Mouse (Mus musculus) small intestine, adult 2 months (tissue): Measurements from ENCODE around the gene Irgc1. TPM values are rescaled to one million over a fixed set of nuclear protein-coding genes. Genes with fewer than 3 reads are reported as not detected.

ENCODE experiments used
- H3K27ac ChIP-seq: fragments of 200-500 bp; 2 replicates; pipeline ENCODE4 v1.5.1; 2012; ENCODE audit warnings: low read depth, low read length, control low read depth, inconsistent platforms; ENCODE audit not compliant: insufficient read depth
- H3K27me3 ChIP-seq: fragments of 200-500 bp; 2 replicates; pipeline ENCODE4 v1.6.1; 2012; ENCODE audit warnings: mild to moderate bottlenecking, moderate library complexity, low read length, inconsistent platforms; ENCODE audit not compliant: control insufficient read depth, insufficient read depth
- H3K36me3 ChIP-seq: fragments of 200-500 bp; 2 replicates; pipeline ENCODE4 v1.6.1; 2012; ENCODE audit warnings: mild to moderate bottlenecking, low read length, control low read depth, inconsistent platforms; ENCODE audit not compliant: control insufficient read depth, insufficient read depth
- H3K4me1 ChIP-seq: fragments of 200-500 bp; 2 replicates; pipeline ENCODE4 v1.6.1; 2012; ENCODE audit warnings: low read length, inconsistent platforms, mixed read lengths; ENCODE audit not compliant: control insufficient read depth, insufficient read depth, insufficient read length
- H3K4me3 ChIP-seq: fragments of 200-500 bp; 2 replicates; pipeline ENCODE4 v1.5.1; 2012; ENCODE audit warnings: low read depth, mild to moderate bottlenecking, control low read depth, inconsistent platforms, low read length, moderate library complexity
- CTCF ChIP-seq: fragments of 200-500 bp; IDR thresholded peaks from 2 replicates; pipeline ENCODE4 v1.5.1; 2012; ENCODE audit warnings: low read depth, mild to moderate bottlenecking, control low read depth, inconsistent platforms, low read length, moderate library complexity, mixed read lengths; ENCODE audit not compliant: insufficient replicate concordance, insufficient read length; ENCODE audit errors: extremely low read depth
- POLR2A ChIP-seq: fragments of 200-500 bp; IDR thresholded peaks from 2 replicates; pipeline ENCODE4 v1.6.1; 2012; ENCODE audit warnings: low read depth, mild to moderate bottlenecking, control low read depth, inconsistent platforms, low read length, moderate library complexity
- WGBS: fragments of 180-500 bp; shearing (Covaris S2); methylation state at CpG from one replicate; pipeline ENCODE4 v1.1.7; 2018; 5-methylcytosine and 5-hydroxymethylcytosine counted together
- polyA plus RNA-seq: library from polyadenylated mRNA; depleted of rRNA; stranded (reverse); fragments of >200 nt; gene quantifications from 2 replicates; pipeline ENCODE4 v1.2.3, GENCODE M21; 2012

The Irgc1 gene
- polyA plus RNA-seq, 1 experiment, result 0.37 TPM

GRCm38 (mm10) chr7:24437981-24438380 lies 14.1 kb downstream of the Irgc1 start:
- Histone ChIP-seq H3K4me1 (no peaks in the 10 kb centered on the region), H3K4me3 (no peak overlapping the region), H3K27ac (no peak overlapping the region), H3K36me3 (no peaks in the 10 kb centered on the region), H3K27me3 (no peaks in the 10 kb centered on the region)
- TF ChIP-seq CTCF (no peak), POLR2A (no peak)
- 60% methylated on average over 10 of the region's 10 CpGs for WGBS

- no peak for TF ChIP-seq CTCF
- TF ChIP-seq POLR2A, result no peak
- 83% methylated on average over 5 of the region's 5 CpGs for WGBS
These were observed 16.8 kb downstream of the Irgc1 start for GRCm38 (mm10) chr7:24435305-24435704.

GRCm38 (mm10) chr7:24431713-24432112 lies 20.4 kb downstream of the Irgc1 start:
- Histone ChIP-seq H3K4me3 (no peak overlapping the region), H3K36me3 (no peaks in the 10 kb centered on the region), H3K27ac (no peak overlapping the region), H3K27me3 (peaks cover 4% of the 10 kb centered on the region; the same call in 1 of the 2 replicates), H3K4me1 (peaks cover 10% of the 10 kb centered on the region)
- 36% methylated on average over 11 of the region's 11 CpGs for WGBS
- TF ChIP-seq POLR2A (no peak), CTCF (no peak)

More at GRCm38 (mm10) chr7:24435305-24435704, 16.8 kb downstream of the Irgc1 start:
- peaks cover 10% of the 10 kb centered on the region for H3K4me1 ChIP-seq
- no peak overlapping the region for H3K4me3 ChIP-seq
- H3K27me3 ChIP-seq, result peaks cover 4% of the 10 kb centered on the region; the same call in 1 of the 2 replicates
- H3K36me3 ChIP-seq, result no peaks in the 10 kb centered on the region
- H3K27ac ChIP-seq, result no peak overlapping the region

- H3K27me3 ChIP-seq, result peaks cover 4% of the 10 kb centered on the region; the same call in 1 of the 2 replicates
- 92% methylated on average over 15 of the region's 15 CpGs for WGBS
- TF ChIP-seq CTCF (no peak), POLR2A (no peak)
- no peak overlapping the region for H3K27ac ChIP-seq
- peaks cover 10% of the 10 kb centered on the region for H3K4me1 ChIP-seq
- no peak overlapping the region for H3K4me3 ChIP-seq
- no peaks in the 10 kb centered on the region for H3K36me3 ChIP-seq
These were observed 21.3 kb downstream of the Irgc1 start for GRCm38 (mm10) chr7:24430551-24431345.

GRCm38 (mm10) chr7:24429413-24430112 lies 22.5 kb downstream of the Irgc1 start:
- Histone ChIP-seq H3K27me3 (peaks cover 4% of the 10 kb centered on the region; the same call in 1 of the 2 replicates), H3K36me3 (no peaks in the 10 kb centered on the region), H3K27ac (no peak overlapping the region), H3K4me1 (peaks cover 10% of the 10 kb centered on the region), H3K4me3 (no peak overlapping the region)
- TF ChIP-seq POLR2A (no peak), CTCF (no peak)
- WGBS, result 32% methylated on average over 16 of the region's 16 CpGs

- Histone ChIP-seq H3K4me3 (no peak overlapping the region), H3K27ac (no peak overlapping the region), H3K4me1 (peaks cover 13% of the 10 kb centered on the region), H3K27me3 (peaks cover 4% of the 10 kb centered on the region; the same call in 1 of the 2 replicates), H3K36me3 (no peaks in the 10 kb centered on the region)
- WGBS, result 91% methylated on average over 5 of the region's 5 CpGs
- TF ChIP-seq CTCF (no peak), POLR2A (no peak)
These were observed 23.4 kb downstream of the Irgc1 start for GRCm38 (mm10) chr7:24428725-24429124.

GRCm38 (mm10) chr7:24427168-24427567 lies 24.9 kb downstream of the Irgc1 start:
- no peak for TF ChIP-seq CTCF
- TF ChIP-seq POLR2A, result no peak
- peaks cover 18% of the 10 kb centered on the region for H3K4me1 ChIP-seq
- H3K27ac ChIP-seq, result no peak overlapping the region
- H3K27me3 ChIP-seq, result no peaks in the 10 kb centered on the region; the same call in 1 of the 2 replicates
- peaks cover 6% of the 10 kb centered on the region; the same call in 1 of the 2 replicates for H3K36me3 ChIP-seq
- no peak overlapping the region for H3K4me3 ChIP-seq
- WGBS, result 96% methylated on average over 8 of the region's 8 CpGs
